Mouse (Mus musculus) midbrain, embryonic 15.5 days (tissue): ENCODE data around the gene Ttll10. TPM values are rescaled to one million over a fixed set of nuclear protein-coding genes. Genes with fewer than 3 reads are reported as not detected.
A peak's percentile ranks its signal among the peaks of the same experiment; 100 is the strongest.

ENCODE experiments used
- ATAC-seq: fragments of 200-750 bp; cut with Nextera tagmentation; replicated peaks from 2 replicates; pipeline ENCODE4 v1.8.0; 2017; ENCODE audit warnings: moderate TSS enrichment
- H3K27ac ChIP-seq: fragments of 300-500 bp; sonication (generic); 2 replicates; pipeline ENCODE4 v1.5.1; 2015; ENCODE audit warnings: mild to moderate bottlenecking, inconsistent platforms
- H3K27me3 ChIP-seq: fragments of 300-500 bp; sonication (generic); replicated peaks from 2 replicates; pipeline ENCODE4 v1.6.1; 2015; ENCODE audit warnings: inconsistent platforms
- H3K36me3 ChIP-seq: fragments of 300-500 bp; sonication (generic); replicated peaks from 2 replicates; pipeline ENCODE4 v1.6.1; 2015; ENCODE audit warnings: inconsistent platforms
- H3K4me1 ChIP-seq: fragments of 300-500 bp; sonication (generic); 2 replicates; pipeline ENCODE4 v1.6.1; 2015; ENCODE audit warnings: inconsistent platforms
- H3K4me2 ChIP-seq: fragments of 300-500 bp; sonication (generic); 2 replicates; pipeline ENCODE4 v1.6.1; 2015; ENCODE audit warnings: inconsistent platforms, mild to moderate bottlenecking, moderate library complexity
- H3K4me3 ChIP-seq: fragments of 300-500 bp; sonication (generic); 2 replicates; pipeline ENCODE4 v1.5.1; 2015; ENCODE audit warnings: mild to moderate bottlenecking, inconsistent platforms
- H3K9ac ChIP-seq: fragments of 300-500 bp; sonication (generic); 2 replicates; pipeline ENCODE4 v1.6.1; 2015; ENCODE audit warnings: mild to moderate bottlenecking, inconsistent platforms
- H3K9me3 ChIP-seq: fragments of 300-500 bp; sonication (generic); 2 replicates; pipeline ENCODE4 v1.6.1; 2016; ENCODE audit warnings: inconsistent platforms
- WGBS: fragments of 180-500 bp; shearing (Covaris S2); methylation state at CpG from one replicate; pipeline ENCODE4 v1.1.7; 2015; ENCODE audit warnings: mixed read lengths; 5-methylcytosine and 5-hydroxymethylcytosine counted together
- polyA plus RNA-seq: library from polyadenylated mRNA; unstranded; fragments of >200 nt; fragmentation: Nextera tagmentation; extraction: Ambion mirVana; gene quantifications from 2 replicates; pipeline ENCODE4 v1.2.1, GENCODE M21; 2015

The Ttll10 gene
- polyA plus RNA-seq, 1 experiment from 2014 or later = not detected

DNA sequence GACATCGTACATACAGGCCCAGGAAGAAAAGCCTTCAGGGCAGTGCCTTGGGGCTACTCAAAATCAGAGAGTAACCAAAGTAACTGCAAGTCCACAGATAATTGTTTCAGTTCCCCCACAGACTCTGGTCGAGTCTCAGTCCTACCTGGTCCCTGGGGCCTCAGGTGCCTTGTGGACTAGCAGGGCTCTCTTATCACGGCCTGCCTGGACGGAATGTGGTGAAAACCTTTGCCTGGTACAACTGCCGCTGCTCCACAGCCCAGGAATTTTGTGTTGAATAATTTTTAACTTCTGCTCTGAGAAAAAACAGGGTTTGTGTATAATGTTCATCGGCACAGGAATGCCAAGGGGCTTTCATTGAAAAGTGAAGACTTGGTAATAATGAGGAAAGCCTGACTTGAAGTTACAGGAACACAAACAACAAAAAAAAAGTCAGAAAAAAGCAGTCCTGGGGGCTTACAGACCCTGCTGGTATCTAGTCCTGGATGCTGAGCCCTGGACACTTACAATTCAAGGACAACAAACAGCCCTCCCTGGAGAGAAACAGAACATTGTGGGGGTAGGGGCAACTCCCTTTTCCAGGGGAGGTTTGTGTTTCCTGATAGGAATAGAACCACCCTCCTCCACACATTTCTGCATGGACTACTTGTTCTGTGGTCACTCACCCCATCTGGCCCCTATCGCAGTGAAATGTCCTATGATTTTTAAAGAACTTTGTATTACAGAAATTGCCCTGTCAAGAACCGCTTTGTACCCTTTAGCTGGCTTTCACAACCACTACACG, 25.1 kb upstream of the Ttll10 start:
- Histone ChIP-seq H3K27ac (no peak overlapping the region), H3K9me3 (no peaks in the 10 kb centered on the region), H3K36me3 (no peaks in the 10 kb centered on the region), H3K4me2 (no peak overlapping the region), H3K4me3 (no peak overlapping the region), H3K4me1 (no peaks in the 10 kb centered on the region), H3K9ac (no peak overlapping the region), H3K27me3 (no peaks in the 10 kb centered on the region)
- ATAC-seq = no peak
- 85% methylated on average over 9 of the region's 9 CpGs for WGBS

DNA sequence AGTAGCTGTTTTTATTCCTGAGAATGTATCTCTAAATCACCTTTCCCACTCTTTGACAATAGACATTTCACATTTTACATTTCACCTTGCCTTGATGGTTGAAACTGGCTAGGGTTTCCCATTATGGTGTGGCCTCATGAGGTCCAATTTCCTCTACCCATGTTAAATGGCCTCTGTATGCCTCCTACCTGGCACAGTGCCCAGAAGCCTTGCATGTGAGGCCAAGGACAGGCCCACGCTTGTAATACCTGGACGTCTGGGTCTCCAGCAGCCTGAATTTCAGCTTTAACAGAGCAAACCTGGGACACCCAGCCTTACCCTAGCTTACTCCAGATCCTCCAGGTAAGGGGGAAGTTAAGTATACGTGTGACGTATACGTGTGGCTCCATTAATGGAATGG, 24.1 kb upstream of the Ttll10 start:
- H3K9me3 ChIP-seq = no peaks in the 10 kb centered on the region
- H3K9ac ChIP-seq = no peak overlapping the region
- no peaks in the 10 kb centered on the region for H3K36me3 ChIP-seq
- no peak overlapping the region for H3K4me3 ChIP-seq
- no peaks in the 10 kb centered on the region for H3K4me1 ChIP-seq
- WGBS = 78% methylated on average over 5 of the region's 5 CpGs
- no peak overlapping the region for H3K27ac ChIP-seq
- H3K4me2 ChIP-seq = no peak overlapping the region
- no peak for ATAC-seq
- H3K27me3 ChIP-seq = peaks cover under 1% of the 10 kb centered on the region; the same call in 1 of the 2 replicates

- no peak overlapping the region for H3K4me2 ChIP-seq
- no peak overlapping the region for H3K9ac ChIP-seq
- H3K4me1 ChIP-seq = peaks cover 4% of the 10 kb centered on the region
- H3K9me3 ChIP-seq = no peaks in the 10 kb centered on the region
- H3K36me3 ChIP-seq = no peaks in the 10 kb centered on the region
- no peak overlapping the region for H3K4me3 ChIP-seq
- ATAC-seq = no peak
- H3K27ac ChIP-seq = no peak overlapping the region
- peaks cover 7% of the 10 kb centered on the region for H3K27me3 ChIP-seq
- 68% methylated on average over 4 of the region's 4 CpGs for WGBS
These were observed 23.5 kb upstream of the Ttll10 start for GRCm38 (mm10) chr4:156082621-156083234.

- H3K27ac ChIP-seq = no peak overlapping the region
- H3K4me3 ChIP-seq = peak overlapping the region; percentile 39
- H3K4me1 ChIP-seq = peaks cover 9% of the 10 kb centered on the region
- ATAC-seq = no peak
- H3K9me3 ChIP-seq = no peaks in the 10 kb centered on the region
- H3K27me3 ChIP-seq = peaks cover 17% of the 10 kb centered on the region
- under 1% methylated on average over 58 of the region's 58 CpGs for WGBS
- H3K4me2 ChIP-seq = peak overlapping the region; percentile 65
- H3K36me3 ChIP-seq = no peaks in the 10 kb centered on the region
- H3K9ac ChIP-seq = peak overlapping the region; percentile 23
These were observed 18.5 kb upstream of the Ttll10 start for GRCm38 (mm10) chr4:156077499-156078301.

- H3K4me2 ChIP-seq = peak overlapping the region; percentile 65
- H3K27ac ChIP-seq = no peak overlapping the region
- ATAC-seq = no peak
- peaks cover 9% of the 10 kb centered on the region for H3K4me1 ChIP-seq
- no peak overlapping the region for H3K9ac ChIP-seq
- H3K36me3 ChIP-seq = no peaks in the 10 kb centered on the region
- 11% methylated on average over 8 of the region's 8 CpGs for WGBS
- no peaks in the 10 kb centered on the region for H3K9me3 ChIP-seq
- H3K27me3 ChIP-seq = peaks cover 17% of the 10 kb centered on the region
- H3K4me3 ChIP-seq = no peak overlapping the region
These were observed 17.7 kb upstream of the Ttll10 start for GRCm38 (mm10) chr4:156076911-156077382.

DNA sequence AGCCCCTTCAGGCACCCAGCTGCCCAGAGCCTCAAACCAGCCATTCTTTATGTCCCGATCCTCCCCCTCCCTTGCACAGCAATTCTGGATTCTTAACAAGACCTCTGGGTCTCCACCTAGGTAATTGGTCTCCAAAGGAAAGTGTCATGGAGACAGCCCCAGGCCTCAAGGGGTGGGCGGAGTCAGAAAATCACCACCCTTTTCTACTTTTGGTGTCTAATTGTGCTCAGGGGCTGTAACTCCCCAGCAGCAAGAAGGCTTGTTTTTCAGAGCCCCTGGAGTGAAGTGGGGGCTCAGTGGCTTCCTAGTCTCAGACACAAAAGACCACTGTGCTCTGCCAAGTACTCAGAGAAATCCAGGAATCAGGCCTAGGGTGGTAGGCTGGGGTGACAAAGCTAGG, 11.5 kb upstream of the Ttll10 start:
- no peak overlapping the region for H3K4me2 ChIP-seq
- H3K27me3 ChIP-seq = no peaks in the 10 kb centered on the region
- no peak overlapping the region for H3K9ac ChIP-seq
- peaks cover 7% of the 10 kb centered on the region for H3K4me1 ChIP-seq
- H3K27ac ChIP-seq = no peak overlapping the region
- no peak overlapping the region for H3K4me3 ChIP-seq
- H3K9me3 ChIP-seq = no peaks in the 10 kb centered on the region
- H3K36me3 ChIP-seq = no peaks in the 10 kb centered on the region
- no peak for ATAC-seq
- WGBS = 49% methylated on average over 2 of the region's 2 CpGs

GRCm38 (mm10) chr4:156070276-156070675, 11.1 kb upstream of the Ttll10 start:
- WGBS = 54% methylated on average over 6 of the region's 6 CpGs
- Histone ChIP-seq H3K27ac (0 out of 2 replicates have a peak overlapping the region, but pooled peaks have one; percentile 9), H3K9ac (no peak overlapping the region)

GRCm38 (mm10) chr4:156069701-156070100, 10.5 kb upstream of the Ttll10 start:
- no peak overlapping the region for H3K27ac ChIP-seq
- no peak overlapping the region for H3K4me2 ChIP-seq
- 86% methylated on average over 8 of the region's 8 CpGs for WGBS
- H3K4me1 ChIP-seq = peaks cover 7% of the 10 kb centered on the region
- H3K9me3 ChIP-seq = no peaks in the 10 kb centered on the region
- no peak overlapping the region for H3K4me3 ChIP-seq
- no peaks in the 10 kb centered on the region for H3K27me3 ChIP-seq
- ATAC-seq = no peak
- H3K36me3 ChIP-seq = no peaks in the 10 kb centered on the region
- no peak overlapping the region for H3K9ac ChIP-seq

More at GRCm38 (mm10) chr4:156070276-156070675, 11.1 kb upstream of the Ttll10 start:
- no peaks in the 10 kb centered on the region for H3K27me3 ChIP-seq
- H3K4me3 ChIP-seq = no peak overlapping the region
- no peaks in the 10 kb centered on the region for H3K36me3 ChIP-seq
- ATAC-seq = no peak
- H3K4me1 ChIP-seq = peaks cover 7% of the 10 kb centered on the region
- H3K4me2 ChIP-seq = no peak overlapping the region
- H3K9me3 ChIP-seq = no peaks in the 10 kb centered on the region

DNA sequence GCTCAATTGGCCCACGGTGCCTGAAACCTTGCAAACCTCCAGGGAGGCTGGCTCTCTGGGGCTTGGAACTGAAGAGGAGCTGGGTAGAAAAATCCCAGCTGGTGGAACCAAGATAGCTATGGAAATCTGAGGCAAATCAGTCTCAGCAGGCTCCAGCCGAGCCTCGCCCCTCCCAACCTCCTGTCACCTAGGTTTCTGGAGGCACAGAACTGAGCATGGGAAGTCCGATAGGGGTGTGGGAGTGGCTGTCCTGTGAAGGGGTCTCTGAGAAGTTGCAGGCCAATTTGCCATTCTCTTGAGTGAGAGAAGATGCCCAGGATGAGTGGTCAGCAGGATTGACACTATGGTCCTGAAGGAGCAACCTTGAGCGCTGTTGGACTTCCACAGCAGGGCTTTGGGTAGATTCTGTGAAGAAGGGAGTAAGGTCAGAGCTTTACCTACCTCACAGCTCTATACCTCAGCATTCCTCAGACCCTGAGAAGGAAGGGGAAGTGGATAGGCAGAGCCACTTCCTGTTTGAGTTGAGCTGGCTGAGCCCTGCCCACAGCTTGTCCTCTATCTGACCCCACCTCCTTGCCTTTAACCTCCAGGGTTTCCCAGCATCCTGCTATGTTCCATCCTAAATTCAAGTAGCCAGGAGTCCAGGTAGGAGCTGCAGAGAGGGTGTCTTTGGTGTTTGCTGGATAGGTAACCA, 8.2 kb upstream of the Ttll10 start:
- H3K9ac ChIP-seq = no peak overlapping the region
- WGBS = 69% methylated on average over 5 of the region's 5 CpGs
- no peak overlapping the region for H3K4me3 ChIP-seq
- H3K27ac ChIP-seq = no peak overlapping the region
- H3K4me1 ChIP-seq = peaks cover 14% of the 10 kb centered on the region
- no peaks in the 10 kb centered on the region for H3K9me3 ChIP-seq
- no peaks in the 10 kb centered on the region for H3K36me3 ChIP-seq
- H3K27me3 ChIP-seq = no peaks in the 10 kb centered on the region
- H3K4me2 ChIP-seq = no peak overlapping the region
- no peak for ATAC-seq

DNA sequence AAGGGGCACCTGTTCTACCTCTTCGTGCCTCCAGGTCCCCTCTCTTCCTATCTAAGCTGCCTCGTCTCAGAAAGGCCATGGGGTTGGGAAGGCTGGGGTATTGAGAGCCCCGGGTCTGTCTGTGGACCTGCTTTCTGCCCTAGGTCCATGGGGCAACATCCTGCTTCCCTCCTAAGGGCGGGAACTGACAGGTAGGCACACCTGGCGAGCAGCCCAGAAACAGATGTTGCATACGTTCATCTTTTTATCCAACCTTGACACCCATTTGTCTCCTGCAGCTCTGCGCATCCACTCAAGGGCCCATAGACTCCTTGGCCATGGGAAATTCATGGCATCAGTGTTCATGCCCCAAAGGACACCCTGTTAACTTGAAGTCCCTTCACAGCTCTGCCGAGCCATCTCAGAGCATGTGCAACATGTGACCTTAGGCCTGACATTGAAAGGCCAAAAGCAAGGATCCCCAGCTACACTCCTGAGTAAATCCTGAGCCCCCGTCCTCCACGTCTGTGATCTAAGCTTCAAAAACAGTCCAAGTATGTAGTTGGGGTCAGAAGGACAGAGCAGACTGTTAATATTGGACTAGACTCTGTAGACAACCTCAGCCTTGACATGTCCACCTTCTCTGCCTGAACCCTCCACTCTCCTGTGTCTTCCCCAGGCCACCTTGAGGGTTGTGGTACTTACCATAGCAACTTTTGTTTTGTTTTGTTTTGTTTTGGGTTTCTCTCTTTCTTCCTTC, 6.1 kb upstream of the Ttll10 start:
- H3K9me3 ChIP-seq = no peaks in the 10 kb centered on the region
- H3K9ac ChIP-seq = no peak overlapping the region
- H3K27me3 ChIP-seq = no peaks in the 10 kb centered on the region
- no peak overlapping the region for H3K4me3 ChIP-seq
- WGBS = 88% methylated on average over 10 of the region's 10 CpGs
- no peak overlapping the region for H3K27ac ChIP-seq
- peaks cover 11% of the 10 kb centered on the region for H3K4me1 ChIP-seq
- H3K4me2 ChIP-seq = no peak overlapping the region
- no peaks in the 10 kb centered on the region for H3K36me3 ChIP-seq
- ATAC-seq = no peak

- WGBS = 85% methylated on average over 9 of the region's 9 CpGs
- H3K27me3 ChIP-seq = no peaks in the 10 kb centered on the region
- peaks cover 7% of the 10 kb centered on the region for H3K4me1 ChIP-seq
- H3K4me2 ChIP-seq = no peak overlapping the region
- H3K27ac ChIP-seq = no peak overlapping the region
- ATAC-seq = no peak
- no peaks in the 10 kb centered on the region for H3K36me3 ChIP-seq
- no peak overlapping the region for H3K9ac ChIP-seq
- no peak overlapping the region for H3K4me3 ChIP-seq
- no peaks in the 10 kb centered on the region for H3K9me3 ChIP-seq
These were observed 5.3 kb upstream of the Ttll10 start for GRCm38 (mm10) chr4:156064510-156064897.
